Mouse (Mus musculus) naive thymus-derived CD4-positive, alpha-beta T cell, adult 2 months (primary cell): Measurements from ENCODE around the gene Lyst.
"Not testable (repeated sequence)": the region's sequence is repeated elsewhere in the genome, so short reads cannot be mapped to it uniquely, and the experiment has no call there.

Source experiments
- DNase-seq: peaks from one replicate; pipeline ENCODE4 v3.0.0-alpha.2; 2011; ENCODE audit warnings: low read depth

Gene Lyst

GRCm38 (mm10) chr13:13590048-13591011 lies at the start of gene Lyst:
Gene Lyst (plus strand): TSS chr13:13590397.
- peak; percentile 96 for DNase-seq

- DNase-seq, result not testable (repeated sequence)
Measured at GRCm38 (mm10) chr13:13543073-13543472, 47.1 kb upstream of the Lyst start.

- DNase-seq, result no peak
Measured at GRCm38 (mm10) chr13:13546792-13547191, 43.4 kb upstream of the Lyst start.

GRCm38 (mm10) chr13:13547889-13548288 lies 42.3 kb upstream of the Lyst start:
- DNase-seq, result no peak

GRCm38 (mm10) chr13:13548431-13549190 lies 41.6 kb upstream of the Lyst start:
- no peak for DNase-seq

- no peak for DNase-seq
Measured at GRCm38 (mm10) chr13:13549687-13550660, 40.2 kb upstream of the Lyst start.

GRCm38 (mm10) chr13:13552020-13552419 lies 38.2 kb upstream of the Lyst start:
- DNase-seq, result no peak

- no peak for DNase-seq
Measured at GRCm38 (mm10) chr13:13553660-13554059, 36.5 kb upstream of the Lyst start.

- no peak for DNase-seq
Measured at GRCm38 (mm10) chr13:13555196-13555595, 35.0 kb upstream of the Lyst start.

- DNase-seq, result no peak
Measured at GRCm38 (mm10) chr13:13557001-13557743, 33.0 kb upstream of the Lyst start.

- DNase-seq, result no peak
Measured at GRCm38 (mm10) chr13:13558251-13558650, 31.9 kb upstream of the Lyst start.

GRCm38 (mm10) chr13:13558900-13559299 lies 31.3 kb upstream of the Lyst start:
- peak; percentile 37 for DNase-seq

- DNase-seq, result no peak
Measured at GRCm38 (mm10) chr13:13562571-13562970, 27.6 kb upstream of the Lyst start.

GRCm38 (mm10) chr13:13564116-13564515 lies 26.1 kb upstream of the Lyst start:
- DNase-seq, result no peak

- DNase-seq, result peak; percentile 92
Measured at GRCm38 (mm10) chr13:13564541-13564940, 25.7 kb upstream of the Lyst start.

- no peak for DNase-seq
Measured at GRCm38 (mm10) chr13:13567640-13568039, 22.6 kb upstream of the Lyst start.

- DNase-seq, result no peak
Measured at GRCm38 (mm10) chr13:13568824-13569223, 21.4 kb upstream of the Lyst start.

- DNase-seq, result no peak
Measured at GRCm38 (mm10) chr13:13569603-13570002, 20.6 kb upstream of the Lyst start.

GRCm38 (mm10) chr13:13572060-13572835 lies 17.9 kb upstream of the Lyst start:
- DNase-seq, result peak; percentile 72

GRCm38 (mm10) chr13:13572941-13573340 lies 17.3 kb upstream of the Lyst start:
- DNase-seq, result no peak
